Mouse (Mus musculus) G1E (cell line): ENCODE results near the gene Cnn1. TPM values are rescaled to one million over a fixed set of nuclear protein-coding genes. Genes with fewer than 3 reads are reported as not detected.

Experiments used
- ATAC-seq: 2 replicates; pipeline ENCODE4 v1.8.0; 2016; ENCODE audit warnings: mild to moderate bottlenecking; ENCODE audit not compliant: insufficient number of reproducible peaks, poor library complexity, low FRiP score, severe bottlenecking; ENCODE audit errors: extremely low read depth
- DNase-seq: peaks from one replicate; pipeline ENCODE4 v3.0.0; 2012; ENCODE audit warnings: low spot score
- H3K27me3 ChIP-seq: 2 replicates; pipeline ENCODE4 v1.6.1; 2012; ENCODE audit warnings: mild to moderate bottlenecking, low read length, inconsistent platforms; ENCODE audit not compliant: insufficient read depth
- H3K36me3 ChIP-seq: replicated peaks from 2 replicates; pipeline ENCODE3; 2012; ENCODE audit warnings: mild to moderate bottlenecking, inconsistent platforms
- H3K4me1 ChIP-seq: 2 replicates; pipeline ENCODE4 v1.6.1; 2012; ENCODE audit warnings: low read depth, low read length, inconsistent platforms, mixed read lengths; ENCODE audit not compliant: insufficient read depth
- H3K4me3 ChIP-seq: 2 replicates; pipeline ENCODE4 v1.5.1; 2012; ENCODE audit warnings: low read depth, mild to moderate bottlenecking, inconsistent platforms, low read length, moderate library complexity, mixed read lengths
- H3K9me3 ChIP-seq: replicated peaks from 2 replicates; pipeline ENCODE4 v1.6.1; 2012; ENCODE audit warnings: inconsistent platforms
- CTCF ChIP-seq: IDR thresholded peaks from 2 replicates; pipeline ENCODE4 v1.5.1; 2012; ENCODE audit warnings: low read depth, low read length, inconsistent platforms, mixed read lengths
- GATA1 ChIP-seq: IDR thresholded peaks from 2 replicates; pipeline ENCODE4 v1.6.1; 2012; ENCODE audit warnings: borderline replicate concordance, low read length, inconsistent platforms, mixed read lengths
- GATA2 ChIP-seq: IDR thresholded peaks from 2 replicates; pipeline ENCODE4 v1.6.1; 2012; ENCODE audit warnings: low read depth, low read length, inconsistent platforms, borderline replicate concordance
- POLR2AphosphoS5 ChIP-seq: IDR thresholded peaks from 2 replicates; pipeline ENCODE4 v1.6.1; 2012; ENCODE audit warnings: low read depth, low read length, inconsistent platforms; ENCODE audit not compliant: insufficient replicate concordance
- TAL1 ChIP-seq: conservative IDR thresholded peaks from 2 replicates; pipeline ENCODE4 v1.6.1; 2012; ENCODE audit warnings: low read depth, low read length, inconsistent platforms, mixed read lengths
- polyA plus RNA-seq: library from polyadenylated mRNA; stranded (reverse); fragments of >175 nt; gene quantifications from 2 replicates; pipeline ENCODE4 v1.2.3, GENCODE M21; 2012
- total RNA-seq, 2 experiments: library from RNA; stranded (forward) in 1 of 2; stranded (reverse) in 1 of 2; fragments of 200-1000 nt in 1 of 2; fragments of >200 nt in 1 of 2; fragmentation: Nextera tagmentation in 1 of 2; gene quantifications; 2 replicates each; pipeline ENCODE4 v1.2.3; 2014 to 2017

Gene Cnn1
- total and polyA plus RNA-seq, 3 experiments, result 0.05 TPM; not detected in 2

DNA sequence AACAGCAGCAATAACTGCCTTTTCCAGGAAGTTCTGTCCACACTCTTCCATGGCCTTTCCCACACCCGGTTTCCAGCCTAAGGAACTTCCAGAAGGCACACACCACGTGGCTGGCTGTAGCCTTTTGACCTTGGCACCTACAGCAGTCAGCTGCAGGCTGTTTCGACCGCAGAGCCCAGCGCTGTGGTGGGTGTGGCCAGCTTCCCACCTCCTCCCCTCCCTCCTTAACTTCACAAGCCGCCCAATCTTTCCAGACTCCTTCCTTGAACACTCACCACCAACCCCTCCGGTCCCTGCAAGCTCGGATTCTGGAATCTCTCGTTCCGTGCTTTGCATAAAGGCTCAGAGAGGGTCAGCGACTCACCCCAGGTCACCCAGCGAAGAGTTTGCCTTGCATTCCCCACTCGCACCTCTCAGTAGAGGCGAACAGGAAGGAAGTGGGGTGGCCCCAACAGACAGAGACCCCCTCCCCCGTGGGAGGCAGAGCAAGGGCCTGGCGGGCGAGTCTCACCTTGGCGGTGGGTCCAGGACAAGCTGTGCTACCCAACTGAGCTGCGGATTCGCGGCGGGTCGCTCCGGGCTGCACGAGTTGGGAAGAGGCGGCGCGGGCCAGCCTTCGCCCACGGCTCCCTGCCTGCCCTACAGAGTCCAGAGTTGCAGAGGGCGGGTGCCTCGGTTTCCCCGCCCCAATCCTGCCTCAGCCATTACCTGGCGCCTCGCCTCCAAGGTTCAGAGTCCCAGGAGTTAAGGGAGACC lies 32.4 kb downstream of the Cnn1 start:
- Histone ChIP-seq H3K27me3 (no peaks in the 10 kb centered on the region), H3K4me1 (peaks cover 77% of the 10 kb centered on the region), H3K4me3 (peak overlapping the region; percentile 74), H3K9me3 (no peaks in the 10 kb centered on the region), H3K36me3 (peaks cover 38% of the 10 kb centered on the region)
- ATAC-seq (peak; percentile 43; the same call in 1 of the 2 replicates), DNase-seq (peak; percentile 62)
- TF ChIP-seq CTCF, result no peak
- no peak for TF ChIP-seq TAL1
- TF ChIP-seq GATA1, result no peak
- TF ChIP-seq POLR2AphosphoS5, result no peak
- no peak for TF ChIP-seq GATA2

DNA sequence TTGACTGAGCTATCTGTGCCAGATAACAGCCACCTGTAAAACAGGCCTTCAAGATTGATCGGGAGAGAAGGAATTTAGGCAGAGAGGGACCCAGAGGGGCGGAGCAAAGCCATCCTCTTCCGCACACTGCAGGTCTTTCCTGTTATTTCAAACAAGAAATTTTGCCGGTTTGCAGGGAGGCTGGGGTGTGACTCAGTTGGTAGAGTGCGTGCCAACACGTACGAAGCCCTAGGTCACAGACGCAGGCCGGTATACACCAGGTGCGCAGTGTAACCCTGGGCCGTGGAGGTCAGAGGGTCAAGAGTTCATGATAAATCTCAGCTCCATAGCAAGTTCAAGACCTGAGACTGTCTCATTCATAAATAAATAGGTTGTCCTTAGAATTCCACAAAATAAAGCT lies 33.2 kb downstream of the Cnn1 start:
- Histone ChIP-seq H3K4me3 (peak overlapping the region; percentile 74), H3K36me3 (peaks cover 30% of the 10 kb centered on the region), H3K27me3 (no peaks in the 10 kb centered on the region), H3K4me1 (peaks cover 81% of the 10 kb centered on the region), H3K9me3 (no peaks in the 10 kb centered on the region)
- no peak for ATAC-seq
- no peak for TF ChIP-seq TAL1
- no peak for TF ChIP-seq POLR2AphosphoS5
- TF ChIP-seq GATA2, result no peak
- TF ChIP-seq CTCF, result no peak
- TF ChIP-seq GATA1, result no peak
- DNase-seq, result no peak

DNA sequence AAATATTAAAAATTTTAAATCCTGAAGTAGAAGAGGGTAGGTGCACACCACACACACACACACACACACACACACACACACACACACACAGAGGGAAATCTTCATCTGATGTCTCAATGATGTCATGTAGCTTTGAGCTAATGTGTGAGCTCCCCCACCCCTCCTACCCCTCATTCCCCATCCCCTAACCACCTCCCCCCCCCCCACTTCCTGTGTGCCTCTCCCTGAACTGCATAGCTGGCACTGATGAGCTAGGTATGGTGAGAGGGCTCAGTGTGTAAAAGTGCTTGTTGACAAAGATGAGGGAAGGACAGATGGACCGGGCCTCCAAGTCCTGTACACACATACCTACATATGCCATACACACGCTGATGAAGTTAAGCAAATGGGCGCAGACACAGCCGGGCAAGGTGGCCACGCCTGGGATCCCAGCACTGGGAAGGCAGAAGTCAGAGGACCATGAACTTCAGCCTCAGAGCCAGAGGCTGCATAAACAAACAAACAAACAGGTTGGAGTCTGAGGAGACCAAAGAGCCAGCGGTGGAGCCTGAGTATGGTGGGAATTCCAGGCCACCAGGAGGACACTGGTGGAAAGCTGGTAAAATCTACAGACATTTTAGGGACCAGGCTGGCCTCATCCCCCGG lies 35.4 kb downstream of the Cnn1 start:
- peaks cover 88% of the 10 kb centered on the region for H3K4me1 ChIP-seq
- peaks cover 9% of the 10 kb centered on the region for H3K9me3 ChIP-seq
- H3K36me3 ChIP-seq, result peaks cover 10% of the 10 kb centered on the region
- H3K27me3 ChIP-seq, result no peaks in the 10 kb centered on the region
- DNase-seq, result no peak
- TF ChIP-seq POLR2AphosphoS5, result no peak
- no peak for TF ChIP-seq CTCF
- no peak for ATAC-seq
- peak overlapping the region; percentile 69; the same call in 1 of the 2 replicates for H3K4me3 ChIP-seq

DNA sequence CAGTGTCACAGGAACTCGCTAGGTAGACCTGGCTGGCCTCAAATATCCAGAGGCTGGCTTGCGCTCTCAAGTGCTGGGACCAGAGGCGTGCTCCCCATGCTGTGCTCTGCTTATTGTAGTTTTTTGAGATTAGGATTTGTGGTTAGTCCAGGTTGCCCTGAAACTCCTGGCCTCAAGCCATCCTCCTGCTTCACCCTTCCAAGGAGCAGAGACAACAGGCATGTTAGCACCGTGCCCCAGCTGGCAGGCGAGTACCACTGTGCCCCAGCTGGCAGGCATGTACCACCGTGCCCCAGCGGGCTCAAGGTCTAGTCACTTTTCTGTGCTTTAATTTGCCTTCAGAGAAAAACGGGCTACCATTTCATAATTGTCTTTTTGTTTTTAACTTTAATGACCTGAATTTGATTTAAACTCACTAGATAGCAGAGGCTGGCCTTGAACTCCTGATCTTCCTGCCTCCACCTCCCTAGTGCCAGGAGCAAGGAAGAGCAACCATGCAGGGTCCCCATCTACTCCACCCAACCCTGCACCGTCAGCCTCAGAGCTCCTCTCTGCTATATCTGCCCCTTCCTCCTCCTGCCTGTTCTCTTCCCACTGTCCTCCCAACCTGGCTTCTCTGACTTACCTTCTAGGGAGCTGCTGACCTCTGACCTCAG lies 36.1 kb downstream of the Cnn1 start:
- peak overlapping the region; percentile 69 for H3K4me3 ChIP-seq
- TF ChIP-seq TAL1, result no peak
- no peak for TF ChIP-seq CTCF
- TF ChIP-seq GATA2, result no peak
- no peak for TF ChIP-seq POLR2AphosphoS5
- TF ChIP-seq GATA1, result no peak

DNA sequence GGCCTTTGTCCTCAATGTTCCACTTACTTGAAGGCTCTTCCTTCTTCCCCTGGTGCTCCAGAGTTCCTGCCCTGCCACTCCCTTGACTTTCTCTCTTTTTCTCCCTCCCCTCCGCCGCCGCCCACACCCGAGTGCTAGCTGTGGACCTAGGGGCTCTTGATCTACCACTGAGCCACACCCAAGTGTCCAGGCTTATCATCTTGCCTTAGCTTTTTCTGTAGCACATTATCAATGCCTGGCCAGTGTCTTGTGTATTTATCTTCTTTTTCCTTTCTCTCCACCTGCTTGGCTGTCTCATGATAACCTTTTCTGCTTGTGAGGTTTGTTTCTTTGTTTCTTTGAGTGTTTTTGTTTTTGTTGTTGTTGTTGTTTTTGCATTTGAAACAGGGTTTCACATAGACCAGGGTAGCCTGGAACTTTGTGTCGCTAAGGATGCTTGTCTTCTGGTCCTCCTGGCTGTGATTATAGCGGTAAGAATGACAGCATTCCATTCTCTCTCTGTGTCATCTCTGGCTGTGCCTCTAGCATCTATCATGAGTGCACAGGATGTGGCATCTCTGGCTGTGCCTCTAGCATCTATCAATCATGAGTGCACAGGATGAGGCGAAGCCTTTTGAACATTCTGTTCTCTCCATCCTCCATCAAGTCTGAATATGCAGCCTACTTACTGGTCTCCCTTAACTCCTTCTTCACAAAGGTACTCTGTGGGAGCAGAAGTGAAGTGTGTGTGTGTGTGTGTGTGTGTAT lies 36.8 kb downstream of the Cnn1 start, which contains the start of gene Acp5:
Acp5 (minus strand) TSS at position 68 of the 747 bp plus-strand sequence.
- Histone ChIP-seq H3K36me3 (no peaks in the 10 kb centered on the region), H3K4me3 (peak within 1 kb of the TSS; percentile 69), H3K9me3 (peaks cover 17% of the 10 kb centered on the region), H3K4me1 (peaks cover 75% of the 10 kb centered on the region), H3K27me3 (no peaks in the 10 kb centered on the region)
- TF ChIP-seq TAL1, result peak; percentile 80
- no peak for TF ChIP-seq POLR2AphosphoS5
- TF ChIP-seq GATA1, result no peak
- DNase-seq (peak; percentile 75), ATAC-seq (peak; percentile 77)

More for the DNA sequence above, 36.1 kb downstream of the Cnn1 start:
- Histone ChIP-seq H3K9me3 (peaks cover 15% of the 10 kb centered on the region), H3K27me3 (no peaks in the 10 kb centered on the region), H3K4me1 (peaks cover 82% of the 10 kb centered on the region), H3K36me3 (peaks cover 2% of the 10 kb centered on the region)
- ATAC-seq (no peak), DNase-seq (no peak)
